Mouse (Mus musculus) urinary bladder, postnatal 25 days (tissue): ENCODE data around the gene Gsg1l2.

Experiments
- DNase-seq: peaks from one replicate; pipeline ENCODE4 v3.0.0; 2022; ENCODE audit warnings: low spot score

The Gsg1l2 gene

GRCm38 (mm10) chr11:67819604-67820003 lies 45.2 kb downstream of the Gsg1l2 start:
- peak; percentile 11 for DNase-seq

- DNase-seq, result peak; percentile 26
Measured at GRCm38 (mm10) chr11:67820221-67820620, 45.8 kb downstream of the Gsg1l2 start.

DNA sequence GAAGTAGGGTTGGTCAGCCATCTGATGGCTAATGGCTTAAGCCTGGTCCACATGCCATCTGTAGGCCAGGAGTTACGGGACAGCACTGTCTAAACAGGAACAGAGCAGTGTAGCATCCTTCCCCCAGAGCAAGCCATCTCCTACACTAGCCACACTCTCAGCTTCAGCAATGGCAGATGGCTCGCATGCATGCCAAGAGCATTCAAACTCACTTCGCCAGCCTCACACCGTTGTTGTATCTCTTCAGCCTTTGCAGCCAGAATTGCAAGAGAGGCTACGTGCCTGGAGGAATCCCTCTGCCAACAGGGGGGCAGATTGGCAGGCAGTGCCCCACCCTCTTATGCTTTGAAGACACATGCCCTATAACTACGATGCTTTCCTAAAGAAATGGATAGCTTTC lies 47.2 kb downstream of the Gsg1l2 start:
- no peak for DNase-seq

GRCm38 (mm10) chr11:67828360-67829059 lies 54.1 kb downstream of the Gsg1l2 start:
- DNase-seq, result no peak

DNA sequence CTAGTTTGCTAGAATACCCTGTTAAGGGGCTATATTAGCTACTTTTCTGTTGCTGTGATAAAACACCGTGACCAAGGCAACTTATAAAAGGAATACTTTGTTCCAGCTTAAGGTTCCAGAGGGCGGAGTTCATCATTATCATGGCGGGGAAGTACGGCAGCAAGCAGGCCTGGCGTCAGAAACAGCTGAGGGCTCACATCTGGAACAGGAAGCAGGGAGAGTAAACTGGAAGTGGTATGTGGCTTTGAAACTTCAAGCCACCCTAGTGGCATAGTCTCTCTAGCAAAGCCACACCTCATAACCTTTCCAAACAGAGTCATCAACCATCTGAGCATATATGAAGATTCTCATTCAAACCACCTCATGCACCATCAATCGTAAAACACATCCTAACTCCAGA lies 55.1 kb downstream of the Gsg1l2 start:
- DNase-seq, result no peak

- no peak for DNase-seq
Measured at GRCm38 (mm10) chr11:67831820-67832219, 57.4 kb downstream of the Gsg1l2 start.

- no peak for DNase-seq
Measured at GRCm38 (mm10) chr11:67835408-67836078, 61.1 kb downstream of the Gsg1l2 start.
